Mouse (Mus musculus) R1 (cell line): Measurements from ENCODE around the gene Map3k13.

Source experiments
- DNase-seq: peaks from one replicate; pipeline ENCODE4 v3.0.0-alpha.2; 2018; ENCODE audit warnings: low read depth, low spot score

Map3k13 gene

GRCm38 (mm10) chr16:21906902-21907301 lies 112.8 kb downstream of the Map3k13 start:
- no peak for DNase-seq

GRCm38 (mm10) chr16:21908906-21909305 lies 114.8 kb downstream of the Map3k13 start:
- peak; percentile 75 for DNase-seq

DNA sequence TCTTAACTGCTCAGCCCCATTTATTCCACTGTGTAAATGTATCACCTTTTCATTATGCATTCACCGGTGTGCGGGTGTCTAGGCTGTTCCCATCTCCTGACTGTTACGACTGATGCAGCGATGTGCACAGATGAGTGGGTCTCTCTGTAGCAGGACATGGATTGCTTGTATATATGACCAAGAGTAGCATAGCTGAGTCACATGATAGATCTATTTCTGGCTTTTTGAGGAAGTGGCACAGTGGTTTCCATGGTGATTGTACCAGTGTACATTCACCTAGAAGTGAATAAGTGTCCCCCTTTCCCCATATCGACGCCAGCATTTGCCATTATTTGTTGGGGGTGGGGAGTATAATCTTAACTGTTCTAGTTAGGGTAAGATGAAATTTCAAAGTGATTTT lies 119.2 kb downstream of the Map3k13 start:
- no peak for DNase-seq

GRCm38 (mm10) chr16:21916681-21917080 lies 122.5 kb downstream of the Map3k13 start:
- no peak for DNase-seq

- no peak for DNase-seq
Measured at GRCm38 (mm10) chr16:21928471-21928870, 134.3 kb downstream of the Map3k13 start.

GRCm38 (mm10) chr16:21946761-21947715 lies 152.9 kb downstream of the Map3k13 start, which contains the start of gene Tmem41a:
TSS of gene Tmem41a (minus strand) at chr16:21947552.
- peak; percentile 88 for DNase-seq

DNA sequence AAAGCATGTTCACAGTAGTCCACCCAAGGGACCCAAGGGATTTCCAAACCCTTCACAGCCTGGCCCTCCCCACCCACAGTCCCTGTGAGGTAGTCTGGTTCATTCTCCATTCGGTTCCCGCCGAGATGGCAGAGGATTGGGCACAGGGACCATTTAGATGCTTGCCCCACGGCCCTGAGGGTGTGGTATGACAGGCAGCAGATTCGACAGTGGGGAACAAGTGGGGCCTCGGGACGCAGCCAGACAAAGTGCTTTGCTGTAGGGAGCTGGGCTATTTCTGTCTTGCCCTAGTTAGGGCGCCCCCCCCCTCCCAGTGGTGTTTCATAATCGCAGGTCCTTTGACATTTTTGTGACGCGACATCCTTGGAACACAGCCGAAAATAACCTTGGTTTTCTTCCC lies 161.4 kb downstream of the Map3k13 start:
- no peak for DNase-seq

GRCm38 (mm10) chr16:21965576-21965975 lies 171.4 kb downstream of the Map3k13 start:
- DNase-seq, result no peak

DNA sequence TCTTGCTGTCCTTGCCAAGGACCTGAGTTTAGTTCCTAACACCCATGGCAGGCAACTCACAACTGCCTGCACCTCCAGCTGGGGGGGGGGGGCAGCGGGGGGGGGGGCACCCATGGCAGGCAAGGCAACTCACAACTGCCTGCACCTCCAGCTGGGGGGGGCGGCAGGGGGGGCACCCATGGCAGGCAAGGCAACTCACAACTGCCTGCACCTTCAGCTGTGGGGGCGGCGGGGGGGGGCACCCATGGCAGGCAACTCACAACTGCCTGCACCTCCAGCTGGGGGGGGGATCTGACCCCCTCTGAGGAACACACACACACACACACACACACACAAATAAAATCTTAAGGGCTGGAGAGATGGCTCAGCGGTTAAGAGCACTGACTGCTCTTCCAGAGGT lies 175.7 kb downstream of the Map3k13 start:
- DNase-seq, result no peak

- no peak for DNase-seq
Measured at GRCm38 (mm10) chr16:21970536-21970935, 176.4 kb downstream of the Map3k13 start.

DNA sequence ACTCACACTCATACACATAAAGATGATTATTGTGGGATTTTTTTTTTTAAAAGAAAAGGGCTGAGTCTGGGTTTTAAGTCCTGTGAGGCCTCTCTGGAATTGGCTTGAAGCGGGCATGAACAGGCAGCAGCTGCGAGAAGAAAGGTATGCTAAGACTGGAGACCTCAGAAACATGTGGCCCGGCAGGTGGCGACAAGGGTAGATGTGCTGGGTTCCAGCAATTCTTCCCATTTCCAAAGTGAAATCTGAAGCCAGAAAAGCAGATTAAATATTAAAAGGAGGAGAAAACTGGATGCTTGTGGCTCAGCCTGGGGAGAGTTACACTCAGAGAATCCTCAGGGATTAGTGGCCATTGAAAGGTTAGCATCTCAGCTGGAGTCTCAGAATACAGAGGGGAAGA lies 177.3 kb downstream of the Map3k13 start:
- DNase-seq, result no peak

DNA sequence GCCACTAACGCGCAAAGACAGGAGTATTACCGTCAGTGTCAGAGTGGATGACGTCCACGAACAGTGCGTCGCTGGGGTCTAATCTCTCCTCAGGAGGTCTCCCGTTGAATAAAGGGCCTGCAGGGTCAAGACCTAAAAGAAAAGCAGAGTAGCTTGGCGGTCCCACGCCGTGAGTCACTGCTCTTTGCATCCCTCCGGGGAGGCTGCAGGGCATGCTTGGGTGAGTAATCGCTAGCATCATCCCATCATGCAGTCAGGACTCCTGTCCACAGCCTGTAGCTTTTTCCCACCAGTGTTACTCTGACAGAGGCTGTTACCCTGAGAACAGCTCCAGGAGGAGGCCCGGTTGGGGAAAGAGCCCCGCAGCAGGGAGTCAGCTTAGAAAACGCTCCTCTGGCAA lies 182.1 kb downstream of the Map3k13 start:
- peak; percentile 65 for DNase-seq

DNA sequence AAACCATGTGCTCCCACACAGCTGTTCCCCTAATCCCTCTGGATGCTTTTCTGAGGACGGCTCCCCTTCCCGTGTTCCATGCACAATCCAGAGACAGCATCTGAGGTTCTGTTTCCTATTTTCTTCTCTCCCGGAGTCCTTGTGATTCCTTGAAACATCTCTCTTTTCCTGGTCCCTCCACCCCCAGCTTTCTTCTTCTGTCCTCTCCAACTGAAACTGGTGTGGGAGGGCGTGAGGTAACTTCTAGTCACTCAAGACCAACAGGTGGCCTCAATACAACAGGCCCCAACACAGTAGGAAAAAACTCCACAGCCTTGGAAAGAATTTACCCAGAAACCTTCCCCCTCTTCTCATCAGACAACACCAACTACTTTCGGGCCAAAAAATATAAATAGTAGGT lies 183.2 kb downstream of the Map3k13 start:
- DNase-seq, result no peak
